In genomic region chr8:122666338-122666764, GRCm38 (mm10) we compare ENCODE assay signal across 8 mouse cellular contexts. TPM values are rescaled to one million over a fixed set of nuclear protein-coding genes. Genes with fewer than 3 reads are reported as not detected.
DNase-seq lines count a peak whose midpoint lies in the region; ATAC-seq and TF ChIP-seq lines count a peak whose summit lies in the region.
"Had no signal": no experiment of that assay in that cellular context is flagged by ENCODE, and none has a peak within 500 bp of the region (broad histone marks: within the 10 kb centered on the region; RNA-seq: fewer than 3 reads in every experiment).

No protein-coding gene starts in this region.

- no peak overlapping the region for H3K4me3 ChIP-seq in forebrain, embryonic 16.5 days (replicated peaks; ENCODE audit: low read length)
- H3K4me3 ChIP-seq in lung, embryonic 14.5 days (ENCODE audit: low read depth, low read length): no peak overlapping the region

- no peaks in the 10 kb centered on the region for H3K9me3 ChIP-seq in forebrain, embryonic 16.5 days (ENCODE audit: control insufficient read depth, low read length)
- no peaks in the 10 kb centered on the region for H3K9me3 ChIP-seq in lung, embryonic 14.5 days (ENCODE audit: low read depth, low read length)

- 45% methylated on average over 9 of the region's 9 CpGs for WGBS in forebrain, embryonic 16.5 days
- WGBS in lung, embryonic 14.5 days: 31% methylated on average over 9 of the region's 9 CpGs

- no peak for ATAC-seq in forebrain, embryonic 16.5 days
- ATAC-seq in lung, embryonic 14.5 days (ENCODE audit: insufficient read depth): no peak

- H3K27me3 ChIP-seq in forebrain, embryonic 16.5 days (replicated peaks; ENCODE audit: control insufficient read depth, insufficient read depth, low read length): no peaks in the 10 kb centered on the region
- H3K27me3 ChIP-seq in lung, embryonic 14.5 days (ENCODE audit: insufficient read depth, low read length): peaks cover 11% of the 10 kb centered on the region

- H3K9ac ChIP-seq in forebrain, embryonic 16.5 days (replicated peaks; ENCODE audit: low read depth, low read length): no peak overlapping the region
- H3K9ac ChIP-seq in lung, embryonic 14.5 days: peak overlapping the region; percentile 18; the same call in 1 of the 2 replicates

- H3K27ac ChIP-seq in forebrain, embryonic 16.5 days (ENCODE audit: low read length): no peak overlapping the region
- H3K27ac ChIP-seq in lung, embryonic 14.5 days (ENCODE audit: low read depth): peak overlapping the region; percentile 80; the same call in 1 of the 2 replicates

- no peaks in the 10 kb centered on the region for H3K36me3 ChIP-seq in forebrain, embryonic 16.5 days (ENCODE audit: control insufficient read depth, insufficient read depth)
- H3K36me3 ChIP-seq in lung, embryonic 14.5 days (ENCODE audit: insufficient read depth): no peaks in the 10 kb centered on the region

- peak overlapping the region; percentile 16; the same call in 1 of the 2 replicates for H3K4me2 ChIP-seq in forebrain, embryonic 16.5 days (ENCODE audit: low read length)
- H3K4me2 ChIP-seq in lung, embryonic 14.5 days: peak overlapping the region; percentile 26

- TF ChIP-seq CTCF in lung, embryonic 14.5 days (IDR thresholded peaks at IDR 0.05; ENCODE audit: low read depth): no peak

- peak; percentile 30 for DNase-seq in ES-CJ7 (ENCODE audit: low read depth, low spot score)
- DNase-seq in MN1 (ENCODE audit: low spot score): peak; percentile 48
- peak; percentile 48 for DNase-seq in kidney, adult 18-20 months
- DNase-seq in lung, embryonic 14.5 days: no peak
- no peak for DNase-seq in yolk sac, embryonic 10.5 days (ENCODE audit: low spot score)
- no peak for DNase-seq in left cerebral cortex, adult 18-20 months (ENCODE audit: low spot score in 2 of 2)

- H3K4me1 ChIP-seq in forebrain, embryonic 16.5 days (replicated peaks; ENCODE audit: control insufficient read depth, insufficient read depth, low read length): peaks cover 61% of the 10 kb centered on the region
- H3K4me1 ChIP-seq in lung, embryonic 14.5 days (ENCODE audit: insufficient read depth): peaks cover 24% of the 10 kb centered on the region

RNA-seq across cellular contexts. Expression of gene Cbfa2t3, which starts 32.6 kb away (rescaled TPM):
- polyA plus RNA-seq in forebrain, embryonic 16.5 days (2015; fragmentation: Nextera tagmentation; extraction: Ambion mirVana): 11.6 and 13.8 TPM in 2 replicates
- polyA plus RNA-seq in lung, embryonic 14.5 days (2014; fragmentation: Nextera tagmentation; extraction: Ambion mirVana): 4.7 and 5.7 TPM in 2 replicates
- total RNA-seq in left cerebral cortex, adult 18-20 months (2021): 10 to 100 TPM; 34.3 to 46.0 TPM

RNA-seq across cellular contexts. Expression of gene Pabpn1l, which starts 43.8 kb away (rescaled TPM):
- polyA plus RNA-seq in forebrain, embryonic 16.5 days (2015; fragmentation: Nextera tagmentation; extraction: Ambion mirVana): not detected in 2 replicates
- not detected in 2 replicates for polyA plus RNA-seq in lung, embryonic 14.5 days (2014; fragmentation: Nextera tagmentation; extraction: Ambion mirVana)
- total RNA-seq in left cerebral cortex, adult 18-20 months (2021): not detected
- polyA plus RNA-seq: gonadal fat pad, adult 2 months had no signal

RNA-seq across cellular contexts. Expression of gene Trappc2l, which starts 54.9 kb away (rescaled TPM):
- polyA plus RNA-seq in forebrain, embryonic 16.5 days (2015; fragmentation: Nextera tagmentation; extraction: Ambion mirVana): 72.0 and 92.6 TPM in 2 replicates
- polyA plus RNA-seq in lung, embryonic 14.5 days (2014; fragmentation: Nextera tagmentation; extraction: Ambion mirVana): 49.7 and 57.2 TPM in 2 replicates
- 10 to 100 TPM; 79.6 to 86.0 TPM for total RNA-seq in left cerebral cortex, adult 18-20 months (2021)

RNA-seq across cellular contexts. Expression of gene Galns, which starts 55.1 kb away (rescaled TPM):
- polyA plus RNA-seq in forebrain, embryonic 16.5 days (2015; fragmentation: Nextera tagmentation; extraction: Ambion mirVana): 3.8 and 4.6 TPM in 2 replicates
- polyA plus RNA-seq in lung, embryonic 14.5 days (2014; fragmentation: Nextera tagmentation; extraction: Ambion mirVana): 11.7 and 12.5 TPM in 2 replicates
- 1 to 10 TPM; 8.1 to 8.3 TPM for total RNA-seq in left cerebral cortex, adult 18-20 months (2021)

Comparison
In these comparisons a context has a peak if more than half of its experiments do, and no peak if none do; other contexts are left out.
1. DNase-seq: peak in ES-CJ7 (single experiment), MN1 (single experiment) and kidney, adult 18-20 months (single experiment); none in lung, embryonic 14.5 days (single experiment), yolk sac, embryonic 10.5 days (single experiment) and left cerebral cortex, adult 18-20 months (0 of 2).